Mouse (Mus musculus): ENCODE data around the gene Usp20. TPM values are rescaled to one million over a fixed set of nuclear protein-coding genes. Genes with fewer than 3 reads are reported as not detected.
"Not testable (repeated sequence)": the region's sequence is repeated elsewhere in the genome, so short reads cannot be mapped to it uniquely, and the experiment has no call there.

Usp20 gene
- polyA plus RNA-seq (2015; fragmentation: Nextera tagmentation; extraction: Ambion mirVana): 17.4 and 19.0 TPM in 2 replicates

GRCm38 (mm10) chr2:30981790-30982513 lies at the start of gene Usp20, which contains the start of gene BC005624:
Gene Usp20, plus strand, starts transcription at chr2:30982279.
Gene BC005624, minus strand, starts transcription at chr2:30982201.
- H3K9me3 ChIP-seq: no peaks in the 10 kb centered on the region
- ATAC-seq (ENCODE audit: insufficient read depth, low FRiP score, low read depth): peak; percentile 97
- peak within 1 kb of the TSS; percentile 77 for H3K4me2 ChIP-seq
- H3K4me1 ChIP-seq: peaks cover 29% of the 10 kb centered on the region
- under 1% methylated on average over 66 of the region's 66 CpGs for WGBS
- peak within 1 kb of the TSS; percentile 65 for H3K27ac ChIP-seq
- peaks cover 20% of the 10 kb centered on the region; the same call in 1 of the 2 replicates for H3K36me3 ChIP-seq
- no peaks in the 10 kb centered on the region for H3K27me3 ChIP-seq (replicated peaks)
- H3K4me3 ChIP-seq (replicated peaks): peak within 1 kb of the TSS; percentile 67
- H3K9ac ChIP-seq: peak within 1 kb of the TSS; percentile 36

- H3K27me3 ChIP-seq (replicated peaks): no peaks in the 10 kb centered on the region
- ATAC-seq (ENCODE audit: insufficient read depth, low FRiP score, low read depth): no peak
Observed at GRCm38 (mm10) chr2:30933032-30933431, 49.0 kb upstream of the Usp20 start.

GRCm38 (mm10) chr2:30933917-30934450 lies 48.1 kb upstream of the Usp20 start:
- H3K27ac ChIP-seq: no peak overlapping the region
- no peak overlapping the region for H3K4me3 ChIP-seq (replicated peaks)
- no peaks in the 10 kb centered on the region for H3K9me3 ChIP-seq
- 20% methylated on average over 7 of the region's 7 CpGs for WGBS
- H3K9ac ChIP-seq: no peak overlapping the region
- ATAC-seq (ENCODE audit: insufficient read depth, low FRiP score, low read depth): no peak
- H3K4me2 ChIP-seq: no peak overlapping the region
- peaks cover 8% of the 10 kb centered on the region for H3K4me1 ChIP-seq
- H3K27me3 ChIP-seq (replicated peaks): no peaks in the 10 kb centered on the region
- no peaks in the 10 kb centered on the region for H3K36me3 ChIP-seq

More at GRCm38 (mm10) chr2:30933032-30933431, 49.0 kb upstream of the Usp20 start:
- Histone ChIP-seq H3K36me3 (no peaks in the 10 kb centered on the region), H3K4me2 (no peak overlapping the region), H3K4me1 (peaks cover 8% of the 10 kb centered on the region), H3K4me3 (replicated peaks) (no peak overlapping the region), H3K9me3 (no peaks in the 10 kb centered on the region), H3K27ac (no peak overlapping the region), H3K9ac (no peak overlapping the region)
- 57% methylated on average over 6 of the region's 6 CpGs for WGBS

GRCm38 (mm10) chr2:30936808-30937207 lies 45.3 kb upstream of the Usp20 start:
- no peaks in the 10 kb centered on the region for H3K9me3 ChIP-seq
- no peak overlapping the region for H3K27ac ChIP-seq
- H3K4me1 ChIP-seq: no peaks in the 10 kb centered on the region
- no peak overlapping the region for H3K4me2 ChIP-seq
- H3K9ac ChIP-seq: no peak overlapping the region
- no peaks in the 10 kb centered on the region for H3K27me3 ChIP-seq (replicated peaks)
- no peak for ATAC-seq (ENCODE audit: insufficient read depth, low FRiP score, low read depth)
- H3K4me3 ChIP-seq (replicated peaks): no peak overlapping the region
- WGBS: 66% methylated on average over 3 of the region's 3 CpGs
- H3K36me3 ChIP-seq: no peaks in the 10 kb centered on the region

- no peaks in the 10 kb centered on the region for H3K27me3 ChIP-seq (replicated peaks)
- H3K4me3 ChIP-seq (replicated peaks): no peak overlapping the region
- 67% methylated on average over 8 of the region's 8 CpGs for WGBS
- H3K9ac ChIP-seq: no peak overlapping the region
- H3K27ac ChIP-seq: no peak overlapping the region
- no peak overlapping the region for H3K4me2 ChIP-seq
- H3K4me1 ChIP-seq: no peaks in the 10 kb centered on the region
- no peak for ATAC-seq (ENCODE audit: insufficient read depth, low FRiP score, low read depth)
- no peaks in the 10 kb centered on the region for H3K9me3 ChIP-seq
- H3K36me3 ChIP-seq: no peaks in the 10 kb centered on the region
Observed at GRCm38 (mm10) chr2:30937731-30938130, 44.3 kb upstream of the Usp20 start.

- WGBS: 40% methylated on average over 4 of the region's 4 CpGs
- Histone ChIP-seq H3K27me3 (replicated peaks) (no peaks in the 10 kb centered on the region), H3K4me2 (no peak overlapping the region), H3K27ac (peak overlapping the region; percentile 23; the same call in 1 of the 2 replicates), H3K4me3 (replicated peaks) (no peak overlapping the region), H3K9me3 (no peaks in the 10 kb centered on the region), H3K36me3 (no peaks in the 10 kb centered on the region), H3K4me1 (no peaks in the 10 kb centered on the region), H3K9ac (no peak overlapping the region)
- no peak for ATAC-seq (ENCODE audit: insufficient read depth, low FRiP score, low read depth)
Observed at GRCm38 (mm10) chr2:30938574-30938991, 43.5 kb upstream of the Usp20 start.

- ATAC-seq (ENCODE audit: insufficient read depth, low FRiP score, low read depth): no peak
- no peak overlapping the region; the same call in 1 of the 2 replicates for H3K27ac ChIP-seq
- H3K9ac ChIP-seq: no peak overlapping the region
- H3K9me3 ChIP-seq: no peaks in the 10 kb centered on the region
- H3K4me2 ChIP-seq: no peak overlapping the region
- H3K4me1 ChIP-seq: no peaks in the 10 kb centered on the region
- WGBS: 85% methylated on average over 5 of the region's 5 CpGs
- H3K27me3 ChIP-seq (replicated peaks): no peaks in the 10 kb centered on the region
- H3K36me3 ChIP-seq: no peaks in the 10 kb centered on the region
- H3K4me3 ChIP-seq (replicated peaks): no peak overlapping the region
Observed at GRCm38 (mm10) chr2:30941586-30941985, 40.5 kb upstream of the Usp20 start.

GRCm38 (mm10) chr2:30942116-30942515 lies 40.0 kb upstream of the Usp20 start:
- not testable (repeated sequence) for H3K4me1 ChIP-seq; H3K27me3 ChIP-seq (replicated peaks); H3K4me3 ChIP-seq (replicated peaks); H3K9ac ChIP-seq; H3K27ac ChIP-seq; H3K9me3 ChIP-seq; ATAC-seq (ENCODE audit: insufficient read depth, low FRiP score, low read depth); H3K36me3 ChIP-seq
- peak overlapping the region; percentile 53; the same call in 1 of the 2 replicates for H3K4me2 ChIP-seq
- 34% methylated on average over 7 of the region's 7 CpGs for WGBS

GRCm38 (mm10) chr2:30942603-30943011 lies 39.5 kb upstream of the Usp20 start:
- no peaks in the 10 kb centered on the region for H3K27me3 ChIP-seq (replicated peaks)
- ATAC-seq (ENCODE audit: insufficient read depth, low FRiP score, low read depth): peak; percentile 45; the same call in 1 of the 2 replicates
- H3K9ac ChIP-seq: no peak overlapping the region
- H3K36me3 ChIP-seq: no peaks in the 10 kb centered on the region
- 21% methylated on average over 16 of the region's 16 CpGs for WGBS
- no peaks in the 10 kb centered on the region for H3K4me1 ChIP-seq
- no peaks in the 10 kb centered on the region for H3K9me3 ChIP-seq
- peak overlapping the region; percentile 53 for H3K4me2 ChIP-seq
- peak overlapping the region; percentile 37 for H3K4me3 ChIP-seq (replicated peaks)
- H3K27ac ChIP-seq: no peak overlapping the region

GRCm38 (mm10) chr2:30952457-30952823 lies 29.6 kb upstream of the Usp20 start:
- H3K4me1 ChIP-seq: peaks cover 21% of the 10 kb centered on the region
- no peak overlapping the region for H3K9ac ChIP-seq
- WGBS: 23% methylated on average over 5 of the region's 5 CpGs

GRCm38 (mm10) chr2:30952824-30953490 lies 29.1 kb upstream of the Usp20 start, which contains the start of gene Tor1b:
Gene Tor1b, plus strand, starts transcription at chr2:30952959.
- H3K9me3 ChIP-seq: no peaks in the 10 kb centered on the region
- under 1% methylated on average over 60 of the region's 60 CpGs for WGBS
- no peaks in the 10 kb centered on the region for H3K27me3 ChIP-seq (replicated peaks)
- H3K36me3 ChIP-seq: peaks cover 17% of the 10 kb centered on the region
- peak within 1 kb of the TSS; percentile 72 for H3K9ac ChIP-seq
- peak within 1 kb of the TSS; percentile 65 for H3K4me2 ChIP-seq
- H3K27ac ChIP-seq: peak within 1 kb of the TSS; percentile 85
- ATAC-seq (ENCODE audit: insufficient read depth, low FRiP score, low read depth): peak; percentile 85
- H3K4me3 ChIP-seq (replicated peaks): peak within 1 kb of the TSS; percentile 74
- peaks cover 21% of the 10 kb centered on the region for H3K4me1 ChIP-seq

More at GRCm38 (mm10) chr2:30952457-30952823, 29.6 kb upstream of the Usp20 start:
- peak overlapping the region; percentile 85; the same call in 1 of the 2 replicates for H3K27ac ChIP-seq
- H3K4me3 ChIP-seq (replicated peaks): peak overlapping the region; percentile 74
- no peaks in the 10 kb centered on the region for H3K9me3 ChIP-seq
- H3K4me2 ChIP-seq: peak overlapping the region; percentile 65
- H3K36me3 ChIP-seq: peaks cover 16% of the 10 kb centered on the region
- ATAC-seq (ENCODE audit: insufficient read depth, low FRiP score, low read depth): 0 out of 2 replicates have a peak, but pooled peaks have one; percentile 29
- no peaks in the 10 kb centered on the region for H3K27me3 ChIP-seq (replicated peaks)

Data from stomach, embryonic 15.5 days (tissue).